ENCODE assay signal across 8 mouse cellular contexts in the genomic region with DNA sequence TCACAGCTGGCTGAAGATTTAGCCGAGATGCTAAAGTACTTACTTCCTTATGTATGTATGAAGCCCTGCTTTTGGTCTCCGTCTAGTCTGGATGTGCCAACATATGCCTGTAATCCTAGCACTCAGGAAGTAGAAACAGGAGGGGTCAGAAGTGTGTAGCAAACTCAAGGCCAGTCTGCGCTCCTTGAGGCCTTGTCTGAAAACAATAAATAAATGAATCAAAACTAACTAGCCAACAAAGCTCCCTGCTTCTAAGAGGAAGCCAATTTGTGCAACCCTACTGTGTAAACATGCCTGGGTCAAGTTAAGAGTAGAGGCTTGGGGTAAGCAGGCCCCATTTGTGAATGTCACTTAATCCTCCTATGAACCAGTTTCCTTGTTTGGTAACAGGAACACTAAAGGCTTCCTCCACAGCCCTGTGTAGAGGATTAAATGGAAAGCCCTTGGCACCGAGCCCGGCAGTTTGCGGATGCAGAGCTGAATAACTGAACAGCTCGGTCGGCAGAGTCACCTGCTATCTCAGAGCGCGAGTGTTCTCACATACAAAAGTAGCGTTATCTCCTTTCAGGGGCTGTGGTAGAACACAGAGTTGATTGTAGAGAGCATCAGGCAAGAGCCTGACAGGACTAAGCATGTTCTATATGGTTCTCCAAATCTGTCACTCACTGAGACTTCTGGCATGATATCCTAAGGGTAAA.
DNase-seq lines count a peak whose midpoint lies in the region; ATAC-seq lines count a peak whose summit lies in the region.

No protein-coding gene starts in this region.

- no peaks in the 10 kb centered on the region for H3K27me3 ChIP-seq in hindbrain, embryonic 15.5 days

- ATAC-seq in hindbrain, embryonic 15.5 days (ENCODE audit: low FRiP score, low read depth), result peak; percentile 73
- ATAC-seq in megakaryocyte, adult 5-6 weeks (ENCODE audit: poor library complexity, severe bottlenecking), result peak; percentile 83

- no peak overlapping the region for H3K9ac ChIP-seq in hindbrain, embryonic 15.5 days

- H3K36me3 ChIP-seq in hindbrain, embryonic 15.5 days, result no peaks in the 10 kb centered on the region; the same call in 1 of the 2 replicates

- WGBS in hindbrain, embryonic 15.5 days, result 43% methylated on average over 11 of the region's 11 CpGs

- H3K4me1 ChIP-seq in hindbrain, embryonic 15.5 days (replicated peaks), result peaks cover 12% of the 10 kb centered on the region; the same call in 1 of the 2 replicates

- no peaks in the 10 kb centered on the region for H3K9me3 ChIP-seq in hindbrain, embryonic 15.5 days

- no peak overlapping the region for H3K4me2 ChIP-seq in hindbrain, embryonic 15.5 days

- peak overlapping the region; percentile 62 for H3K27ac ChIP-seq in hindbrain, embryonic 15.5 days (replicated peaks)

- no peak overlapping the region for H3K4me3 ChIP-seq in hindbrain, embryonic 15.5 days

- peak; percentile 71 for DNase-seq in adrenal gland, adult 8-10 months
- peak; percentile 69 for DNase-seq in cerebellum, adult 9-11 months
- DNase-seq in frontal cortex, postnatal 36 days (ENCODE audit: low spot score in 2 of 2), result peak; percentile 72 to 86
- DNase-seq in left cerebral cortex, adult 11 months (ENCODE audit: low spot score), result peak; percentile 63
- DNase-seq in right cerebral cortex, postnatal 25 days, result peak; percentile 60
- no peak for DNase-seq in c-Kit-positive CD71-positive TER-119-positive erythroid progenitor cells, embryonic 14.5 days (ENCODE audit: low spot score)
